Mouse (Mus musculus): ENCODE measurements at regions not wholly inside any gene's neighbourhood (a gene's known extent, or its start where the extent isn't known, plus 50 kb on each side); places are given as distances from the start of the nearest gene placed in this dataset.
A peak's percentile ranks its signal among the peaks of the same experiment; 100 is the strongest.

DNA sequence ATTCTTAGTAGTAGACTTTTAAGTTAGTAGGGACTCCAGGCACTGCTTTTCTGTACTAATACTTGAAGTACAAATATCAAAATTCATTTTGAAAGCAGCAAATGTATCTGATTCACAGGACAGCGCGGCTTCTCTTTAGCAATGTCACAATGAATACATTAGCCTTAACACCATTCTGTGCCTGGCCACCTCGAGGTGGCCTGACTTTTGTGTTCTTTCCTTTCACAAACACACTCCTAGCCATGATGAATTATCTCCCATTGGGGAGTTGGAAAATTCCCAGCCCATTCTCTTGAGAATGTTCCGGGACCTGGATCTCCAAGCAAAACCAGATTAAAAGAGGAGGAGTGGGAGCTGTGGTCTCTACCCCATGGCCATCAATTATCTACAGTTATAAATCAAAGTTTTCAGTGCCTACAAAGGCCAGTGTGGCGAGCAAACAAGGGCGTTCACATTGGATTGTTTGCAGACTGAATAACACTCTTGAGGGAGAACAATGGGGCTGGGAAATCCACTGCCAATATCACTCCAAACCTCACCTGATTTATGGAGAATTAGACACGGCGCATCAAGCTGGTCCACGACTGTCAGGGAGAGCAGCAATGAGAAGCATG is 82.7 kb upstream of the Rarb start:
- no peak for DNase-seq (ENCODE audit: low read depth, low spot score)

DNA sequence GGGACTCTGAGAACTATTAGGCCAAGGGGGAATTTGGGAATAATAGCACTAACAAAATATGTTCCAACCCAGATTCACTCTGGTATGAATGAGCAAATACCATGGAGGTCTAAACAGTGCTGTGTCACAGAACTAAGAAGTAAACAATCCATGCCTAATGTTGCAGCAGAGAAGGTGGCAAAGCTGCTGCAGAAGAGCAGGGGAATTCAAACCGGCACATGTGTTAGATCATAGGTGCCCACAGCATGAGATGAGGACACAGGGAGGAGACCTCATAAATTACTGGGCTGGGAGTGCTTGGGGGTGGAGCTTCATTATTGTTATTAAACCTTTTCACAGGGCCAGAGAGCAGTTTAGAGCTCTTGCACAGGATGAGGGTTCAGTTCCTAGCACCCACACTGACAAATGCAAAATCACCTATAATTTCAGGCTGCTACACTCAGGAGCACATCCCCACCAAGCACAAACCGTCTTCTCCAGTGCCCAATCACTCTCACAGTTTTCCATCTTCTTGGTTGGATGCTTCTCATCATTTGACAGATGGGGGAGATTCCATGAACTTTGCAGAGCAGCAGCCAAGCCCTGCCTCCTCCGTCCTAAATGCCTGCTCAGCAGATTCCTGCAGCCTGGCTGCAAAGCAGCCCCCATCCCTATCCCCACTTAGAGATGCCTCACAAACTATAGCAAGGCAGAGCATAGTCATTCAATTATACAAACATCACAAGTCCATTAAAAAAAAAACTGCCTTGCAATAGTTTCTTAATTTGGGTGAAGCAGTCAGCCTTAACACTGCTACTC is 79.0 kb upstream of the Rarb start:
- peak; percentile 5 for DNase-seq (ENCODE audit: low read depth, low spot score)

DNA sequence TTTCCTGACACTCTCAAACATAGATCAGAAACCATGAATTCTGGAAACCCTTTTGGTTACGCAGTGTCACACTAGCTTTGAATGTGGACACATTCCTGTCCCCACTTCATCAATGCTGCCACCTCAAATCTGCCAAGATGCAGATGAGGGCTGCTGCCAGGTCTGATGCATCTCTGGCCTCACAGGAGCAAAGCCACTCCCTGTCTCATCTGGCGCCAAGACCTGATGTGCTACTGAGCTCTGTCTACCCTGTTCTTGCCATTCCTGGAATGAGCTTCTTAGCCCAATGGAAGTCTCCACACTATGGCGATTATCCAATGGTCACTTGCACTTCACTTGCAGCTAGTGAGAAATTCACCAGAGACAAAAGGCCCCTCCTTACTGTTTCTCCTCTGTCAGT is 78.0 kb upstream of the Rarb start:
- DNase-seq (ENCODE audit: low read depth, low spot score), result no peak

DNA sequence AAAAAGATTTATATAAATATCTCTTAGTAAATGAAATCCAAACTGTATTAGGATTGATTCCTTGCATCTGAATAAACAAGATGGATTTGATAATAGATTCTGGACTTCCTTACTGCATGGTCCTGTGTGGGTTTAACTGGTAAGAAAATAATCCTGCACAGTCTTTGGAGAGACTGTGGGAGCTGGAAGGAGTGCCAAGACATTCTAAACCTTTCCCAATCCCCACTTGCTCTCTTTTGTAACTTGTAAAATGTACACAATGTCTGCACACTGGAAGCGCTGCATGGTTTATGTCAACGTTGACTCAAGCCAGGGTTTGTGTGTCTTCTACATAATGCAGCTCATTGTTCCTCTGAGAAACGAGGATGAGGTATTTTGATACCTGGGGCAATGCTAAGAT is 62.3 kb upstream of the Rarb start:
- DNase-seq (ENCODE audit: low read depth, low spot score), result no peak

DNA sequence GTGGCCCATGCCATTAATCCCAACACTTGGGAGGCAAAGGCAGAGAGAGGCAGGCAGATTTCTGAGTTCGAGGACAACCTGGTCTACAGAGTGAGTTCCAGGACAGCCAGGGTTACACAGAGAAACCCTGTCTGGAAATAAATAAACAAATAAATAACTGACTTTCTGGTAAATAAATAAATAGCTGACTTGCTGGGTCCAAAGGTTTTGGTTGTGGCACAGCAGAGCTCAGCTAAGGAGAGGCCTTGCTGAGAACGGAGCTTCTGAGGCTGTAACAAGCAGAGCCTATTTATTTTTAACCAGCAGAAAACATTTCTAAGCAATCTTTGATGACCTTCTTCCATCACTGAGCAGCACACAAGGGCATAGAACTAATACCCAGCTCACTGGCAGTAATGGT is 50.3 kb upstream of the Rarb start:
- no peak for DNase-seq (ENCODE audit: low read depth, low spot score)

Measured in brain, adult 2 months (tissue).